Mouse (Mus musculus) c-Kit-positive CD71-positive TER-119-negative erythroid progenitor cells, embryonic 14.5 days (primary cell): ENCODE results near the gene Mast4.

Experiments
- DNase-seq: peaks from one replicate; pipeline ENCODE4 v3.0.0-alpha.2; 2013; ENCODE audit warnings: low read depth

The Mast4 gene

DNA sequence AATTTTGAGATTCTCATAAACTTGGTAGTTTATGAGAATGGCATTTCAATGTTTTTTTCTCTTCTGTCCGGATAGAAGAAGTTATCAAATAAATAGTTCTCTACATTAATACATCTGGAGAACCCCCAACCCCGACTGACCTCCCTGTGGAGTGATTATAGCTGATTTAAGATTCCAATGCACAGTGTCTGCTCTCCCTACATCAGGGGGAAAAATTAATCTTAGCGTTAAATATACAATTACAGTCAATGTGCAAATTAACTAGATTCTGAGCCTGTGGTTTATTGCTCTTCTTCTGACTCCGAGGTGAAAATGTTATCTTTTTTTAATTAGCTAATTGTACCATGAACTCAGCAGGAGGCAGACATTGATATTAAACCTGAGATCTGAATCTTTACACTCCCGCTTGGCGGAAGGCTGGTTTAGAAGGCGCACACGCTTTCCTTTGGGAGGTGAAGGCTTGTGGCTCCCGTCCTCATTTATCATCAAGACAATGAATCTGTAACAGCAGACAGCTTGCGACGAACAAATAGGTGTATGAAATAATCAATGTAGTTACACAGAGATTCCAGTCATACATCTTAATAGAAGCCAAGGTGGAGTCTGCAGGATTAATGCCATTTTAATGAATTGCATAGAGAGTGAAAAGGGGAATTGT lies 274.2 kb downstream of the Mast4 start:
- no peak for DNase-seq

DNA sequence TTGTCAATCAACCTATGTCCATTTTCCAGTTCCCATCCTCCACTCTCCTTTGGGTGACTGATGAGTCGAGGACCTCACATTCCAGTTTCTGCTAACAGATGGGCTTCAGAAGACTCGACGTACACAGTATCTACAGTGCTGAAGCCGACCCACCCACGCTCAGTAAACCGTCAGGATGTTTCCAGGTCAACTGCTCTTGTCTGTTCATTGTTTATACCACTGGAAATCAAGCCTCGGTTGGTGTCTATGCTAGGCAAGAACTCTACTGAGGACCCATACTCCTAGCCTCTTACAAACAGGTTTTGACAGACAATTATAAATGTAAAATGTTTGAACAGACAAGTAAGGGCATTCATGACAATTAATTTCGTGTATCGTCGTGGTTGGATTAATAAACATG lies 277.8 kb downstream of the Mast4 start:
- no peak for DNase-seq

DNA sequence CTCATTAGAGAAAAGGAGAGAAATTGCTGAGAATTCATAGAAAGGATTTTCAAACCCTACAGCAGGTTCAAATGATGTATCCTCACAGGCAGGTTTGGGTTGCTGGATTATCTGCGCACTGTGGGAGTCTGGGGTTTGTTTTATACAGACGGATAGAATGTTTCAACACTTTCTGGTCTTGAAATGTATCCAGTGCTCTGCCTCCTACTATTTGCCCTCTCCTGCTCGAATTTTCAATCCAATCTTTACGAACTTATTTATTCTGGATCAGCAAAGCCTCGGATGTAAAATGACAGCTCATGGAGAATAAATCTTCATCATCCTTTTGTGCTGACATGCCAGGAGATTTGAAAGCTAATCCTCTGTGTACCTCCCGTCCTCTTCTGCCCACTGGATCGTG lies 281.6 kb downstream of the Mast4 start:
- no peak for DNase-seq

DNA sequence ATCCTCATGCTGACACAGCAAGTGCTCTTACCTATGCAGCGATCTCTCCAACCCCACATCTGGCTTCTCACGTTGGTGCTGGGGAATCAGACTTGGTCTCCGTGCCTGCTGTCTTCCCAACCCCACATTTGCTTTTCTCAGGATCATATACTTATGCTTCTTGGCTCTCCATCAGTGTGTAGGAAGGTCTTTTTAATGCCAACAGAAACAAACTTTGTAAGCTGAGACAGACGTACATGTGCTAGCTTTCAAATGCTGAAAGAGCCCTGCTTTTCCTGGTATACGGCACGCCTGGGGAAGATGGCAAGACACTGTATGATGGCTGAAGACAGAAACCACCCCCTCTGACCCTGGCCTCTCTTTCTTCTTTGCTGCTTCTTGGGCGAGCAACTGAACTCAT lies 285.3 kb downstream of the Mast4 start:
- no peak for DNase-seq

DNA sequence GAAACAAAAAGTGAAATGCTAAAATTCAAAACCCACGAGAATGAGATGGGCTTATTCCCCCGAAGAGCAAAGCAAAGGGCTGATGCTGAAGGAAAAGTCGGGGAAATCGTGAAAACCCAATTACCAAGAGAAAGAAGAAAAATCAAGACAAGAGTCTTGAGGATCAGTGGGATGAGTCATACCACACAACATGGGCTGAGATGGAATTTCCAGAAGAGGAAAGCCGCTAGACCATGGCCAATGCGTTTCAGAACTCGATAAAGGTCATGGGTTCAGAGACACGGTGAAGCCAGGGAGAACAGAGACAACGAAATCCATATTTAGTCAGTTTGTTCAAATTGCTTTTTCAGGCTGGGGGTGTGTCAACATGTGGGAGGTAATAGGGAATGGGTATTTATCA lies 290.6 kb downstream of the Mast4 start:
- DNase-seq, result no peak

DNA sequence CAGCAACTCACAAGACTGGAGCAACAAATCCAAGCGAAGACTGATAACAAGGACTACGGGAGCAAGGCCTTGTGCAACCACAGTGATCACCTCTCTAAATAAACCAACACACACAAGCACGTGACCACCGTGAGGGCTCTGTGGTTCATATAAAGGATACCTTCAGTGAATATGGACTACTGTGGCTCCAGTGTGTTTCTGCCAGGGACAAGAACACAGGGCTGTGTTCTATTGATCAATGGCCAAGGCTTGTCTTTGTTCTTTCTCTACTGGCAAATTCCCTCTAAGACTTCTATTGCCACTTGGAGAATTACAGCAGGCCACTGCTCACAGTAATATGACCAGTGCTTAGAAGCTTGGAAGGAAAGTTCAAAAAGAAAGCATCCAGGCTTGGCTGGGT lies 291.3 kb downstream of the Mast4 start:
- no peak for DNase-seq

DNA sequence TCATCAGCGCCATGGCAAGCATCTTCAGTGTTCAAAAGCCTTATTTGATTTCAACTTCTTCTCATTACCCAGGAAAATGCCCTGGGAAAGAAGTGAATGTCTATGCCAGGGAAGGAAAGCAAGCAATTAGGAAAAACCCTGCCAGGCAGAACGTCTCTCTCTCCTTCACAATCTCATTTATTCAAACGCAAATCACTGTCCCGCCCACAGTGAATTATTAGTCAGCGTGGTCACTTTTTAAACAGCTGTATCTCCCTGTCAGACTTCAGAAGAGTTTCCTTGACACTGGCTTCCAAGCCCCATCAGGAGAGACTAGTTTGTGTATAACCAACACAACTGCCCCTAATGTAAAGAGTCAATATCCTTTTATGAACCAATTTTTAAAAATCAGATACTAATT lies 296.8 kb downstream of the Mast4 start:
- DNase-seq, result no peak

DNA sequence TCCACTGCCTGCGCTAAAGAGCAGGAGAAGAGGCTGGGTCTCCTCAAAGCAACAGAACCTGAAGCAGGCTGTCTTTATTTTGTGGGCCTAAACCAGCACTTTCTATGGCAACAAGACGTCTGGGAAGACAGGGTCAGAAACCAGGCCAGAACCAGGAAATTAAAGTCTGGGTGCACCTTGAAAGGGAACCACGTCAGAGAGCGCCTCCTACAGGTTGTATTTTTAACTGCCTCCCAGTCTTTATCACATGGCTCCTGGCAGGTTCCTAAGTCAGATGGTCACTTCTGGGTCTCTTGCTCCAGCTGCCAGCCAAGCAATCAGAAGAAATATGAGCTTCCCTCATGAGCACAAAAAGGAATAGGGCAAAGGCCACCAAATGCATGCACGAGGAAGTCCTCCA lies 304.9 kb downstream of the Mast4 start:
- no peak for DNase-seq

DNA sequence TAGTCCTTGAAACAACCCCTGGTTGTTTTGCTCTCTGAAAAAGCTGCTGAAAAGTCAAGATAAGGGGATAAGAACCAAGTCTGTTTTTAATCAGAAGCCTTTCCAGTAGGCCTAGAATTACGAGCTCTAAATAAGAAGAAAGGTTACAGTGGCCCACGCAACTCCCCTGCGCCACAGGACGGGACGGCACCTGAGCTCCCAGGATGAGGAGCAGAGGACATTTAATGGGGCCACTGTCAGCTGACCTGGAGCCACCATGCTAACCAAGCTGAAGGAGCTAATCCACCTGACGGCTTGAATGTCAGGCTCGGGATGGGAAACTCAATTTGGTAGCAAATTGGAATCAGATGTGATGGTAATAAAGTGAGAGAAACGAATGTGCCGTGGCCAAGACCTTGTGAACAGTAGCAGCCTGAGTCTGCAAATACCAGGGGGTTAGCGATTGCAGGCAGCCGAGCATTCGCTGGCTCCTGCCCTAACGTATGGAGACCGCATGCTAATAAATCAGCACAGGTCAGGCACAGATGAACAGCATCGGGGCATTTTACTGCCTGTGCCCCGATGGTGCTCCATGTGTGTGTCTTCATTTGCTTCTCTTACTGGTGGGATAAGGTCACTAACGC lies 306.7 kb downstream of the Mast4 start:
- no peak for DNase-seq

DNA sequence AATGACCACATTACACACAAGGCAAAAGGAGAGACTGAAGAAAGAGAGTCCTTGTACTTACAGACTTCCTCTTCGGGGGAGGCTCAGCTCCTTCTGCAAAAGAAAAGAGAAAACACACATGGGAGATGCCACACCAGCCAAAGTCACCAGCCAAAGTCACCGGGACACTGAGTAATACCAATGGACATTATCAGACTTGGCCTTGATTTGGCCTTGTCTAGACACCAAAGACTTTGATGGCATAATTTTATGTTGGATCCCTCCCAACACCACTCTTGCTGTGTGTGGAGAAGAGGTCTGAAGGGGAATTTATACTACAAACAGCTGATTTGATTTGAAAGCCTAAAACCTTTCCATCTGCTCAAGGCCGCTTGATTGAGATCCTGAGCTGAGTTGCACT lies 308.8 kb downstream of the Mast4 start:
- DNase-seq, result no peak

DNA sequence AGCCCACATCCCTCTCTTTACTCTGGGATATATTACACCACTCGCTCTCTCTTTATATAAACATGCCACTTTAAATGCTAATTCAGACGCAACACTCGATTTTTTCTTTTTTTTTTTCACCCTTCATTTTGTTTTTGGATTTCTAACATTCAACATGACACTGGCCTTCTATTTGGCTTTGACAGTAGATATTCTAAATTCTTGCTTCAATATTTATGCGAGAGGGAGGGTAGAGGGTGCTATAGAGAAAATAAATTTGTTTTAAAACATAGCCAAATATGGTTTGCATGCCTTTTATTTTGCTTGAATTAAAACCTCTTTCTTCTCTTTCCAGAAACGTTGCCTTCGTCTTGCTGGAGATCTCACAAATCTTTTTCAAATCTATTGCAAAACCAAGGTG lies 315.8 kb downstream of the Mast4 start:
- no peak for DNase-seq

DNA sequence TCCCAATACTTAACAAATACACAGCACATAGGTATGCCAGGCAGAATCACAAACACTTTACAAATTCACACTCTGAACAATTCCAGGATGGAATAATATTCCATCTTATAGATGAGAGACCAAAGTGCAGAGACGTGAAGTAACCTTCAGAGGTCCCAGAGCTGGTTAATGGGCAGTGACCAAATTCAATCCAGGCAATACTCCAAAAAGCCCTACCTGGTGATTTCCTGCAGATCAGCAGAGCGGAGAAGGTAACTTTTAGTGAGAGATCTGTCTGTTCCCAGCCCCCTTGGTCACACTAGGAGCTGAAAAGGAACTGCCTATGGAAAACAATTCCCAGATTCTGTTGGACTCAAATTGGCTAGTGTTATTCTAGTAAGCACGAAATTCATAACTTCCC lies 316.6 kb downstream of the Mast4 start:
- DNase-seq, result no peak

DNA sequence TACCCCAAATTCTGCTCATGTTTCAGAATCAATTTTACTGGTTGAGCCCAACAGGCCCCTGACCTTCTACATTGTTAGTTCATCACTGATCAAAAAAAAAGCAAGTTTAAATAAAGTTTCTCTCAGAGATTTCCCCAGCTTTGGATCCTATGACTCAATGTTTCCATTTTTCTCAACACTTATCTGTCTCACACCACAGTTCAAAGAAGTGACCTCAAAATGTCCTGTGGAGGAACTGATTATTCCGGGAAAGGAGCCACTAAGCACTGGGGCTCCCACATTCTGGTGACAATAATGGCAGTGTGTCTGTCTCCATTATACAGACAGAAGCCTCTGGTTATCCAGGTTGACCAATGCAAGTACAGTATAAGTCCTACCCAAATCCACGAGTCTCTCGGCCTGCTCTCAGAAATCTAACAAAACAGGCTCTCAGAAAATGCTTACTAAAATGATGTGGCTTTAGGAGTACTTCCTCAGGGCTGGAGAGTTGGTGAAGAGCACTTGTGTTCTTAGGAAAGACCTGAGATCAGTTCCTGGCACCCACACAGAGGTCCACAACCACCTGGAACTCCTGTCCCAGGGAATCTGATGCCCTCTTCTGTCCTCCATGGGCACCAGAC lies 319.1 kb downstream of the Mast4 start:
- DNase-seq, result no peak

DNA sequence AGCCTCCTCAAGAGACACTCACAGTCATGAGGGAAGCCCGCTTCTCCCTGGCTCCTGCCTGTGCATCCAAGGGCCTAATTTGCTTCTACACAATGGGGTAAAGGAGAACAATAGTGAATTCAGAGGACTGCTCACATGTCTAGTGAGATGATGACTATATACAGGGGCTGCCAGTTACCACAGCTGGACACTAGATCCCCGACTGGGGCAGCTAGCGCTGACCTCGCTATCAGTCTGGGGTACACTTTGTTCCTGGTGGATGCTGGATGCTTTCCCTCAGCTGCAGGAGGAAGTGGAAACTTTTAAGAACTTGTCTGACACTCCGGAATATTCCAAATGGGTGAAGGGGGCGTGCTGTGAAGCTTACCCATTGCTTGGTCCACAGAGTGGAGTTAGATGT lies 319.7 kb downstream of the Mast4 start:
- no peak for DNase-seq

DNA sequence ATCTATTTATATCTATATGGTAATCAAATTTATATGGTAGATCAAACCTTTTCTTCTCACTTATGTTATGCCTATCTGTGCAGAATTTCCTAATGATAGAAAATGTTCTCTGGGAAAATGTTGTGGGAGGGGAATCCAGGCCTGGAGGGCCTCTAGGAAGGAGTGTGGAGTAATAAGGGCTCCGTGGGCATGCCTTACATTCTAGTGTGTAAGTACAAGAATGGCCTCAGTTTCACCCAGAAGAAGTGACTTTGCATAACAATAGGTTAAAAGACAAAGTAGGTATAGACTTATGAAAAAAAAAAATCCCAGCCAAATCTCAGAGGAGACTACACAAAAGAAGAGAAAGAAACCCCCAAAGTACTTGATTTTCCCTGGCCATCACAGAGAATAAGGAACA lies 320.1 kb downstream of the Mast4 start:
- DNase-seq, result no peak

DNA sequence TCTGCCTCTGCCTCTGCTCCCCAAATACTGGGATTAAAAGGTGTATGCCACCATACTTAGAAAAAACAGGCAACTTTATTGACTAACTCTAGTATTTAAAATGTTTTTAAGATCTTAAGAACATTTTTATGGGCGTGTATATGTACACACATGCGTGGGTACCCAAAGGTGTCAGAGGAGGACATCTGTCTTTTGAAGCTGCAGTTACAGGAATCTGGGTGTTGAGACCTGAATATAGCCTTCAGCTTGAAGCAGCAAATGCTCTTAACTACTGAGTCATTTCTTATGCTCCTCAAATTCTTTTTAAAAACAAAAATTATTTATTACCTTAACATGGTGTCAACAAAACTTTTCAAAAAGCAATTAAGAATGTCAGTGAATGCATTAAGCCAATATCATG lies 329.1 kb downstream of the Mast4 start:
- DNase-seq, result no peak

DNA sequence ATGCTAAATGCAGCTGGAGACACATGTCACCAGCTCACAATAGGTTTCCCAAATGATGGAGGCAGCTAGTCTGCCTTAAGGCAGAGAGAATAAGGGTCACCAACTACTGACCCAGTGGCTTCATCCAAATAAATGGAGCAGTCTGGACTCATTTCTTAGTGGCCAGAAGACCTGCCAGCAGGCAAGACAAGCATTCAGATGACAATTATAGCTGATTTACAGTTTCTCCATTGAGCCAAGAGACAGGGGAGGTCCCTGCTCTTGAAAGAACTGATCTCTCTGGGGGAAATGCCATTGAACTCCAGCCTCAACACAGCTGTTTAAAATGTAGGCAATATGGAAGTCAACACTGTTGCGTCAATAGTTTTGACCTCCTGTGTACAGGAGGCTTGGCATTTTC lies 332.5 kb downstream of the Mast4 start:
- no peak for DNase-seq

DNA sequence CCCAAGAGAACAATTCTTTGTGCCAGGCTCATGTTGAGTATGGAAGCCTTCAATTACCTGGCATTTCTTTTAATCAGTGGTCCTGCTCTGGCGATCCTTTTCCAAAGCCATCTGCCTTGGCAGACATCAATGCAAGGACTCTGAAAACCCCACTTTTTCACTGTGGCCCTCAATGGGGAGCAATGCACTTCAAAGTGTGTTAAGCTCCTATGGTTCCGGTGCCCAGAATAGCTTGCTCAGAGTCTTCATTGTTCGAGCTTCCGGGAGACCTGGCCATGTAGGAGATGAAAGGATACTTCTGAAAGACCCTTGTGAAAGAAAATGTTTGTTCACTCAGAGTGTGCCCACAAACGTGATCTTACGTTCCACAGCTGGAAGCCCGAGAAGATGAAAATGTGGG lies 333.4 kb downstream of the Mast4 start:
- no peak for DNase-seq

DNA sequence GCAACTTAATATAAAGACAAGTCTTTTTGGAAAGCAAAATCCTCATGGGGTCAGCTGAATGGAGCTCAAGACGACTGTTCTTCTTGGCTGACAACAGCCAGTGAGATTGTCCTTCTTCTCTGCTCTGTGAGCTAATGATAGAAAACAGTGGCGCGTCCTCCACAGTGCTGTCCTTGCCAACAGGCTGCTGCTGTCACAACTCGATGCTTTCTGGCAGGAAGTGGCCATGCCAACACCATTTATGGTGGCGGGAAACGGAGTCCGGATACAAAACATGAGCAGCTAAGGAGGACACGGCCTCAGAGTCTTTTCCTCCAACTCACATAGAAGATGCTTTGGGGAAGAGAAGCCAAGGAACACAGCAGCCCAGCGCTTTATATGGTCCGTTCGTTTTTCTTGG lies 340.2 kb downstream of the Mast4 start:
- DNase-seq, result no peak

DNA sequence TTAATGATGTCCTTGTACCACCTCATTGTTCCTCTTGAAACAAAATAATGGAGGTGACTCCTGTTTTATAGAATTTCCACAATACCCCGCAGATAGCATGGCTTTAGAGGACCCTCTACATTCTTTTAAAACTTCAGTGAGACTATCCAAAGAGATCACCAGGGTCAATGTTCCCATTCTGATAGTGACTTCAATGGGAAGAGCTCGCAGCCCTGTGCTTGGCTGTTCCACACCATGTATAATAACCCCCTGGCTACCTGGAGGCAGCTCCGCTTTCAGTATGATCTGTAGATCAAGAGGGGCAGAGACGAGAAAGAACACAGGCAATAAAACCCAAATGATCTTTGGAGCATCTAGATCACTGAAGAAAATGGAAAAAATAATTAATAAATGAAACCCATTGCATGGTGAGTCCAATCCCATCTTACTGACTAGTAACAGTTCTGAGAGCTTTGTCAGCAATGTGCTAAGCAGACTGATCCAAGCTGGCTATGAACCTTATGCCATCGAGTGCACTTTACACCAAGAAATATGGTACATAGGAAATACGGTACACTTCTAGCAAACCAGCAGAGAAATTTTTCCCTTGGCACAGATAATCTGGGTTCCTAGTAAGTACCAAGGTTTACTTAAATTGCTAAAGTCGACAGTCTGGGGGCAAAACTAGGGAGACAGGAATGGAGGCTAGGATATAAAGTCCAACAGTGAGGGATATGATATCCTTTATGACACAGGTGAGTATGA lies 341.4 kb downstream of the Mast4 start:
- no peak for DNase-seq

DNA sequence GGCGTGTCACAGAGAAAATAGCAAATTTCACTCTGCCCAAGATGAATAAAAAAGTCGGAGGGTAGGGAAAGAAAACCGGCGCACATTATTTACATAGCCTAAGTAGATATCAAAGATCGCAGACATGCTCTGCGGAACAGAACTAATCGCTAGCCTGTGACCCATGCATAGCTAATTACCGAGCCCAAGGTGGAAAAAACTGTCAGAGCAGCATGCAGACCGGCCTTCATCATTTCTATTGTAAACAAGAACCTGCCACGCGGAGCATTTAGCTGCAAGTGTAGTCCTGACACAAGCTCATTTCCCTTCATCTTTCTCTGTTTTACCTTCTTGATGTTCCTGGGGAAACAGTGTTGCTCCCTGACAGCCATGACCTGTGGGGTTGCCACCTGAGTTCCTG lies 342.4 kb downstream of the Mast4 start:
- DNase-seq, result no peak

DNA sequence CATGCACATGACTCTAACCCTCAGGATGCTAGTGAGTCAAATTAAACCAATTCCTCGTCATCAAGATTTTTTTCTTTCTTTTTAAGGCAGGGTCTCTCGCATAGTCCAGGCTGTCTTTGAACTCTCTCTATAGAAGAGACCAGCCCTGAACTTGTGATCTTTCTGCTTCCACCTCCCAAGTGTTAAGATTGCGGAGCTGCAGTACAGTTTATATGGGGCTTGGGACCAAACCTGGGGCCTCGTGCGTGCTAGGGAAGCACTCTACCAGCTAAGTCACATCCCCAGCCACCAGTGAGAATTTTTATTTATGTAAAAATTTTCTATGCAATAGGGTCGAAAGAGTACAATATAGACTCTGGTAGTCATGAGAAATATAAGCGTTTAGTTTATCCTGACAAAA lies 343.1 kb downstream of the Mast4 start:
- DNase-seq, result no peak

DNA sequence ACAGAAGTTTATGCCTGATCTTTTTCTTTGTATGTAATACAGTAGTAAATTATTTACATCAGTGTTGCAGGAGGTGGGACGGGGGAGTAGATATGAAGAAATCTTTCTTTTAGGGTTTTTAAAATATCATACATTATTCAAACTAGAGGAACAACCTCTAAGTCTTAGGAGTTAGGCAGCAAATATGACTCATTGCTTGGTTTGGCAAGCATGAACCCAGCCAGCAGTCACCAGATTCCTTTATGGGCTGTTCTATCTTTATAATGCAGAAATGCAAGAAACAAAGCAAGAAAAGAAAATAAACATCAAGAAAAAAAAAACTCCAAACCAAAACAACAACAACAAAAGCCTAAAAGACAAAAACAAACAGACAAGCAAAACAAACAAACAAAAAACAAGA lies 344.2 kb downstream of the Mast4 start:
- DNase-seq, result no peak
